Mouse (Mus musculus) B cell, adult 67 days (primary cell): ENCODE data around the gene Rpf1. TPM values are rescaled to one million over a fixed set of nuclear protein-coding genes. Genes with fewer than 3 reads are reported as not detected.

Experiments used
- total RNA-seq, 2 experiments: library from RNA; stranded (reverse); gene quantifications; 4 replicates each; pipeline ENCODE4 v1.2.4; 2023

The Rpf1 gene
- total RNA-seq = 10 to 100 TPM; 96.6 to 97.3 TPM

DNA sequence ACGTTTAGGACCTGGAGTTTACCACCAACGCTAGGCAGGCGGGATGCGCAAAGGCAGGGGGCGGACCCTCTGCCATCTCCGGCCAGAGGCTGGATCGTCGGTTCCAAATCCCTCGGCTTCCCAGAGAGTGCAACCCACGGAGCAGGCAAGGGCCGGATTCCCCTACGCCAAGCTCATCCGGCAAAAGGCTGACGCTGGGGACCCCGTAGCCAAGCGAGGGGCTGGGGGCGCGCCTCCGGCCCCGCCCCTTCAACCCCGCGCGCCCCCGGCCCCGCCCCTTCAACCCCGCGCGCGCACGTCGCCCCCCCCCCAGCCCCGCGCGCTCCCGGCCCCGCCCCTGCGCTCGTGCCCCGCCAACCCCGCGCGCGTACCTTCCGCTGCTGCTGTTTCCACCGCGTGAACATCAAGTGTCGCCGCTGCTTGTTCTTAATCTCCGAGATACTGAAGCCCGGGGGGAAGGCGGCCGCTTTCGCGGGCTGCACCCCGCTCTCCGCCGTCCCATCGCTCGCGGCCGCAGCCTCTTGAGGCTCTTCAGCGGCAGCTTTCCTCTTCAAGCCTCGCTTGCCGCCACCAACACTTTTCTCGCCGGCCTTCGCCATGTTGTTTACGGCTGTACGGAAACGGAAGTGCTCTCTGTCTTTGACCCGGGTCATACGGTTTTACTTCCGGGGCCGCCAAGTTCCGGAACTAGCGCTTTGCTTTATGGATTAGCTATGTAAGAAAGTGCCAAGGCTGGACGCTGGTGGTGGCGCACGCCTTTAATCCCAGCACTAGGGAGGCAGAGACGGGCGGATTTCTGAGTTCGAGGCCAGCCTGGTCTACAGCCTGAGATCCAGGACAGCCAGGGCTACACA is at the start of gene Rpf1:
Rpf1 (minus strand) TSS at position 632 of the 854 bp plus-strand sequence.

DNA sequence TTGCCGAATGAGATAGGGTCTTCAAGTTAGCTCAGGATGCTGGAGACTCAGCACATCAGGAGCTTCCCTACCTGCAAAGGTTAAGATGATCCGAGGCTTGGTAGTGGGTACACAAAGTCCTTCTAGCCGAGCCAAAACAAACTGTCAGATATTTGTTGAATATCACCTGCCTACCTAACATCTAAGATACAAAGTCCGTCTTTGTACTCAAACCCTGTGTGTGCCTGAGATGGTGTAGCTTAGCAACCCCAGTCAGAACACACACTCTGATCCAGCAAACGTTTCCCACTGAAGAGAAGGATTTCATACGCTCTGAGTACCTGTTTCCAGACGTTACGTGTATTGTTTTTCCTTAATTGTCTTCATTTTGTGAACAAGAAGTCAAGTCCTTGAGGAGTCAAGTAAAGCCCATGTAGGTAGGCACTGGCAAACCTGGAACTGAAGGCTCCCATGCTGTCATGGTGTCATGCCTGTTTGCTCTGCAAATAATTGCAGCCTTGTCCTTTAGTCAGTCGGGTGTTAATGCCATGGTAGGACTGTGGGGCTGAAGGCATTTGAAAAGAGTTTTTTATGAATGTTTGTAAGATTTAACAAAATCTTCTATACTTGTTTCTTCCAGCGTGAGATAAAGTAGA is 49.0 kb upstream of the Rpf1 start, which contains the start of gene Uox:
Uox (plus strand) TSS at position 279 of the 635 bp plus-strand sequence.

DNA sequence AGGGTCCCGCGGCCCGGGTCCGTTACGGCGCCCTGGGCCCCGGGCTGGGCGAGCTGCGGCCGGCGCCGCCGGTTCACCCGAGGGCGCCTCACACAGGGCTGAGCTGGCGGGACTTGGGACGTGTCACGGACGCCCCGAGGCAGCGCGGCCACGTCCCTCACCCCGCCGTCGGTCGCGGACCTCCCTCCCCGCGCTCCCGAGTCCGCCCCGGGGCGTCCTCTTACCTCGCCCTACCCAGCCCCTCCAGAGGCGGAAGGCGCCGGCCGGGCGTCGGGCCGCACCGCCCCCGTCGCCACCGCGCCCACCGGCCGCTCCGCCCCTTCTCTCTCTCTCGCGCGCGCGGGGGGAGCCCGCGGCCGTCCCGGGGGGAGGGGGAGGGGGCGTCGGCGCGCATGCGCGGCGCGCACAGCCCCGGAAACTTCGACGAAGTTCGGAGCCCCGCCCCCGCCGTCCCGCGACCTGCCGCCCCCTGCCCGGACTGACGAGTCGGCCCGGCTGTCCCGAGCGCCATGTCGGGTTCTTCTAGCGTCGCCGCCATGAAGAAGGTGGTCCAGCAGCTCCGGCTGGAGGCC is 21.7 kb downstream of the Rpf1 start, which contains the start of the genes Spata1 and Gng5:
Spata1 (minus strand) TSS at position 323 of the 572 bp plus-strand sequence.
Gng5 (plus strand) TSS at position 377 of the 572 bp plus-strand sequence.

Other genes with a start within 250 kb of the Rpf1 start
- gene Ssx2ip, start 116.8 kb downstream of the Rpf1 start, total RNA-seq = 1 to 10 TPM; 1.8 to 2.0 TPM
- gene Ctbs, start 71.6 kb downstream of the Rpf1 start, total RNA-seq = 10 to 100 TPM in 1 of 2 experiments, 1 to 10 TPM in 1; 9.7 to 17.0 TPM
- 10 to 100 TPM in 1 of 2 experiments, 1 to 10 TPM in 1; 7.2 to 12.4 TPM for gene Spata1, start 21.7 kb downstream of the Rpf1 start, total RNA-seq
- 100 to 1,000 TPM; 145 to 167 TPM for gene Gng5, start 21.6 kb downstream of the Rpf1 start, total RNA-seq
- not detected for gene Uox, start 49.0 kb upstream of the Rpf1 start, total RNA-seq
- not detected for gene Dnase2b, start 94.2 kb upstream of the Rpf1 start, total RNA-seq
- gene 4930503B20Rik, start 129.9 kb upstream of the Rpf1 start, total RNA-seq = not detected
- not detected for gene Samd13, start 164.2 kb upstream of the Rpf1 start, total RNA-seq